Mouse (Mus musculus): ENCODE measurements around the gene Ptpn13.

DNA sequence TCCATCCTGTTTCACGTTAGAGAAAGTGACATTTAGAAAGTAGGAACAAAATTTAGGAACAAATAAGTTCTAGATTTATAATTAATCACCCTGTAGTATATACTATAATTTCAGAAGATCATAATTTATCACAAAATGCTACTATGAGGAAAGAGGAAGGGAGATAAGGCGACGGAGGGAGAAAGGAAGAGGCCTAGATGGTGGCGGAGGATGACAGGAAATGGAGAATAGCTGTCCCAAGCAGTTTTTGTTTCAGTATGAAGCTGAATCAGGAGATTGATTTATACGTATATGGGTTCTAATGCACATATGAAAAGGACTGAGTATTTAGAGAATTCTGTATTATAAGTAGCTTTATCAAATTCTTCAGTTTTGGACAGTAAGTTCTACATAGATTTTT, 47.7 kb downstream of the Ptpn13 start:
- TF ChIP-seq NRF1 (IDR thresholded peaks at IDR 0.05; ENCODE audit: low read depth, low read length) (no peak), CHD2 (IDR thresholded peaks at IDR 0.05; ENCODE audit: low read length) (no peak), USF1 (IDR thresholded peaks at IDR 0.05; ENCODE audit: low read depth, low read length) (no peak), ZKSCAN1 (IDR thresholded peaks at IDR 0.05; ENCODE audit: borderline replicate concordance, low read depth, low read length) (no peak), MAFK (IDR thresholded peaks at IDR 0.05; ENCODE audit: insufficient replicate concordance, low read length) (no peak), MAZ (IDR thresholded peaks at IDR 0.05; ENCODE audit: low read depth, low read length) (no peak), POLR2AphosphoS2 (IDR thresholded peaks at IDR 0.05; ENCODE audit: low read depth, low read length) (no peak), CHD1 (IDR thresholded peaks at IDR 0.05; ENCODE audit: low read depth, low read length) (no peak), CTCF (conservative IDR thresholded peaks at IDR 0.05 in 1 of 2, IDR thresholded peaks at IDR 0.05 in 1 of 2; ENCODE audit: low read depth in 2 of 2, low read length in 2 of 2) (no peak), ETS1 (conservative IDR thresholded peaks at IDR 0.05; ENCODE audit: low read depth, low read length) (no peak), ZMIZ1 (IDR thresholded peaks at IDR 0.05; ENCODE audit: low read depth, low read length) (no peak)

Measured in CH12.LX (cell line).